Mouse (Mus musculus): ENCODE data around the gene Igf2r.

- TF ChIP-seq CTCF (IDR thresholded peaks at IDR 0.05; ENCODE audit: insufficient read depth, low read length) (no peak), POLR2A (IDR thresholded peaks at IDR 0.05; ENCODE audit: borderline replicate concordance, extremely low read depth, low read depth, low read length) (no peak)
These were observed 31.5 kb downstream of the Igf2r start for GRCm38 (mm10) chr17:12737934-12738333.
